Mouse (Mus musculus) embryo, embryonic 10.5 days (tissue): ENCODE data around the gene Anks1.
A peak's percentile ranks its signal among the peaks of the same experiment; 100 is the strongest.

Source experiments
- DNase-seq: peaks from one replicate; pipeline ENCODE4 v3.0.0-alpha.2; 2015; ENCODE audit warnings: low spot score

The Anks1 gene

DNA sequence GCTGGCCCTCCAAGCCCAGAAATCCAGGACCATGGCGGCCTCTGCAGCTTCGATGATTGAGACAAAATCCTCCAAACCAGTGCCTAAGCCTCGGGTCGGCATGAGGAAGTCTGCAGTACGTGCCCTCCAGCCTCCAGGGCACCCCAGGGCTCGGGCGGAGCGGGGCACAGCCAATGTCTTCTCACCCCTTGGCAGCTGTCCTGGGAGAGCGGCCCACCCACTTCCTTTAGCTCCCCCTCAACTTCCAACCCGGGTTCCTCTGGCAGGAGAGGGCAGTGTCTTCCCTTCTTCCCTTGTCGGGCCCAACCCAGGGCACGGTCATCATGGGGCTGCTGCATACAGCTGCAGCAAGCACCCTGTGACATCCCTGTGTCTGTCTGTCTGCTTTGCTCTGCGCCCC lies 149.2 kb downstream of the Anks1 start:
- no peak for DNase-seq

DNA sequence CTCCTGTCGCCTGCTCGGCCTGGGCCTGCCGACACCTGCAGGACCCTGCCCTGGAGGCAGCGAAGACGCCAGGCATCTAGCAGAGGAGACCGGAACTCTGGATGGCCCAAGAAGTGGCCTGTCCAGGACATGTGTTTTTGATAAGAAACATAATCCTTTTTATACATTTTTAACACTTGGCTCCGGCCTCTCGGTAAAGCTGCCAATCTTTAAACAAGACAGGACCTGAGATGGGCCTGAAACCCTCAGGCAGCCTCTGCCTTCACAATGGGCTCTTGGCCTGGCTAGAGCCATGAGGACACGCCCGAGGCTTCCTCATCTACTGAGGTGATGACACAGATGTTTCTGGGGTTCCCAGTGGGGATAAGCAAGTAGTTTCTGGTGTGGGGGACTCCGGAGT lies 151.6 kb downstream of the Anks1 start:
- no peak for DNase-seq

DNA sequence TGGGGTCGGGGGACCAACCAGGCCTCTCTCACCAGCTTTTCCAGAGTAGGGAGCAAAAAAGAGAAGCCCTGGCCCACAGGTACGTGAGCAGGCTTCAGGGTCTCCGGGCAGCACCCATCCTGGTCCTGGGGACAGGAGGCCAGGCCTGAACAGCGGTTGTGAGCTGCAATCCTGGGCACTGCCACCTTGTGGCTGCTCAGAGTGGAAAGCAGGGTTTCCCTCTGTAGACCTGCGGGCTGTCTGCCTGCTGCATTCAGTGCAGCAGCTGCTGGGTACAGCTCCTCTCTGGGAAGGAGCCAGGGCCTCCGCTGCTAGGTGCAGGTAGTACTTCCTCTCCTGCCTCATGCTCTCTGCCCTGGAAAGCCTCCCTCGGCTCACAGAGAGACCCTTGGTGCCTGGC lies 152.4 kb downstream of the Anks1 start:
- DNase-seq, result peak; percentile 50

DNA sequence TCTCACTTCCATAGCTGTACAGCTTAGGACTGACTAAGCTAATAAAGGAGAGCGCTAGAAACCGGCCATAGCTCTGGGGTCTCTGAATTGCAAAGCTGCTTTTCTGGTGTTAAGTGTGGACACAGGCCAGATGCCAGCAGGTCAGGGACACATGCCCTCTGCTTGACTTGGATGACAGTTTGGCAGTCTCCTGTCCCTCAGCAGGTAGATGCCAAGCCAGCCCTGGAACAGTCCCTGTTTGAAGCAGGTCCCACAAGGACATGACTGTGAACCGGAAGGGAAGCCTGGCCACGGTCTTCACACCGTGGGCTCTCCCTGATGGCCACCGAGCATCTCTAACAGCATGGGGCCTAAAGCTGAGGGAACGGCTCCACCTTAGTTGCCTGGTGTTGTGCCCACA lies 153.6 kb downstream of the Anks1 start:
- DNase-seq, result no peak

DNA sequence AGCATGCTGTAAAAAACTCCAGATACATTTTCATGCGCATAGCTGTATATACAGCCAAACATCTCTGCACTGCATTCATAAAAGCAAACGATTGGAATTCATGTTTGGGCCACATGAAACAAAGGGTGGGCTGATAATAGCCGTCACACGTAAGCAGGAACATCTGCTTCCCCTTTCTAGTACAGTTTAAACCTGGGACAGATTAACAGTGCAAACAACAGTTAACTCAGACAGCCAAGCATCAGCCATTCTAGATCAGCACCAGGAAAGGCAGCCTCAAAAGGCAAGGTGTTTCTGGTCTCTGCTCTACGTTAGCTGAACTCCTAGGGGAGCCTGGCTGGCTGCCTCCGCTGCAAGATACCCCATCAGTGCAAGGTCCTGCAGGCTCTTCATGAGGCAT lies 154.1 kb downstream of the Anks1 start:
- peak; percentile 33 for DNase-seq

DNA sequence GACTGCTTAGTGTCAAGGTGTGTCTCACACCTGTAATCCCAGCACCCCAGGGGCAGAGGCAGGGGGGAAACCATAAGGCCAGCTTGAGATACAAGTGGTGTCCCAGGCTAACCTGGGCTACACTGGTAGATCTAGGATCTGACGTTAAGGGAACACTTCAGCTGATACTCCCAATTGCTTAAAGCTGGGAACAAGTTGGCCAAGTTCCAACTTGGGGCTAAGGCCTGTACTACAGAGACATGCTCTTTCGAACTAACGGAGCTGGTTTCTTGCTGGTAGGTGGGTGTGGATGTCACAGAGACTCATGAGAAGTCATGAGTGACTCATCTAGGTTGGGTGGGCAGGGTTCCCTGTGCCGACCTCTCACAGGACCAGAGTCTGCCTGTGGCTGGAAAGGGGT lies 158.2 kb downstream of the Anks1 start:
- DNase-seq, result no peak

DNA sequence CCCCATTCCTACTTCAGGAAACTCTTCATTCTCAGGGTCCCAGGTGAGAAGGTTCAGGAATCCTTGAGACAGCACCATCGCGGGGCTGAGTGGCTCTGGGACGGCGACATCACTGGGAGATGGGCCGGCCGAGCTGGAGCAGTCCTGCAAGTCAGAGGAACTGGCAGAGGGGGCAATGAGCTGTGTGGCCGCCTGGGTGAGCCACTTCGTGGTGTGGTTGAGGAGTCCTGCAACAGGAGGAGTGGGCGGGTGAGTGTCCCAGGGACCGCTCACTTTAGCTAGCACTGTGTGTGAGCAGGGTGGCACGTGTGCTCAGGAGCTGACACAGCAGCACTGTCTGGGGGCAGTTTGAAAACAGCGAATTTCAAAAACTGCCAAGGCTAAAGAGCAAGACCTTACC lies 160.3 kb downstream of the Anks1 start:
- no peak for DNase-seq

DNA sequence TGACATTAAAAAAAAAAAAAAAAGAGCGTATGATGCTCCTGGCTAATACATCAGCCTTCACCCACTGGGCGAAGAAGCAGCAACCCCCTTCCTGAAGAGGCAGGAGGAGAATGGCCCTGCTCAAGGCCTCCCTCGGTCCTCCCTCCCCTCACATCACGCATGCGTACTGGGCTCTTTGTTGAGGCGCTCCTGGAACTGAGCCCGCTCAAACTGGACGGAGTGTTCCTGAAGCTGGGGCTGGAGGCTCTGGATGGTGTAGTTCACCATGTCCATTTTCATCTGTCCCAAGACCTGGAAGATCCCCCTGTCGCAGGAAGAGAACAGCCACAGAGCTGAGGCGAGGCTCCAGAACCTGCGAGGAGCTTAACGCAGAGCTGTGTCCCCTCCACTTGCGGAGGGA lies 161.2 kb downstream of the Anks1 start:
- DNase-seq, result no peak

DNA sequence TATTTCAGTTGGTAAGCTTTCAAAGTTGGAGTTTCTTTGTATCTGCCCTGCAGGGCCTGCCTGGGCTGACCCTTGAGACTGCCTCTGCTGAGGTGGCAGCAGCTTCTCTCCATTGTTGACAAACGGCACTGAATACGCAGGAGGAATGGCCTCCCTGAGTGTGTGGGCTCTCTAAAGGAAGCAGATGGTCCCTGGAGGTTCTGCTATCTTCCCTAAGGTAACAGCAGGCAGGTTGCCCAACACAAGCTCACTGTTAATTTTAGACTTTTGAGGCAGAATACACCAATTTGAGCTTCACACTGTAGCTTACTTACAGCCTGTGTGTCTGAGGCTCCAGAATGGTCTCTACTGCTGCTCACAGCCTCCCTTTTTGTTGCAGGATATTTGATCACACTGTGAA lies 163.6 kb downstream of the Anks1 start:
- no peak for DNase-seq

DNA sequence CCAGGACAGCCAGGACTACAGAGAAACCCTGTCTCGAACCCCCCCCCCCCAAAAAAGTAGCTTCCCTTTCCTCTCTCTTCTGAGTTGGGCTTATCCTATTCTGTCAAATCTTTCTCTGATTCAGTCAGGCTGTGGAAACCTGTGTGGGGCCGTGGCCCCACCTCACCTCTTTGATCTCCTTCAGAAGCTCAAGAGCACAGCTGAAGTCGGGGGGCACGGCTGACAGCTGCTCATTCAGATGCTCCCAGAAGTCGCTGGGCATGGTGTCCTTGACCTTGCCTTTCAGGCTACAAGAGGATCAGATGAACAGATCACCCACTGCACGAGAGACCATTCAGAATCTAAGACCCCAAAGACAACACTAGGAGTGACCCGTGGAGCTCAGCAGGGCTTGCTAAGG lies 165.4 kb downstream of the Anks1 start:
- no peak for DNase-seq

DNA sequence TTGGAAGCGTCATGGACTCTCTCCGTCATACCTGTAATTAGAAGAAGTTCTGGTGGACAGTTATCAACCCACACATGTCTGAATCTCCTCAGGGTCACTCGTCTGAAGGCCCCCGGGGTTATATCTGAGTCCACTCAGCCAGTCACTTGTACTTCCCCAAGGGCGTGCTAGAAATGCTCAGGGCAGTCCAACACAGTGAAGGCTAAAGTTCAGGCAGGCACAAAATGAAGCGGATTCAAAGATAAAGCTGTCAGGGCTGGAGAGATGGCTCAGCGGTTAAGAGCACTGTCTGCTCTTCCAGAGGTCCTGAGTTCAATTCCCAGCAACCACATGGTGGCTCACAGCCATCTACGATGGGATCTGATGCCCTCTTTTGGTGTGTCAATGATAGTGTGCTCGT lies 168.9 kb downstream of the Anks1 start:
- DNase-seq, result no peak

DNA sequence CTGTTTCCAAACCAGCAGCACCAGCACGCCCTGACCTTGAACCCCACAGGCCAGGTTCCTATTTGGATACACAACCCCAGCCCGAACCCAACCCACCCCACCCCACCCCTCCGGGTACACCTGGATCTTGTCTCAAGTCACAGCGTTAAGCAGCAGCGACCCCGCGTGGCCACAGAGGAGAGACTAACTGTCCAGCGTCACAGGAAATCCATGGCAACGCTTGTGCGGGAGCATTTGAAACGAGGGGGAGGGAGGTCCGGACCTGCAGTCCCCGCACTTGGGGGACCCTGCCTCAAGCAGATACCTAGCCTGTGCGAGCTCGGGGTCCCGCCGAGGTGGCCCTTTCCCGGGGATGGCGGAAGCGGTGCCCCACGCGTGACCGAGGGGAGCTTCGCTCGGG lies 170.5 kb downstream of the Anks1 start:
- DNase-seq, result peak; percentile 98

DNA sequence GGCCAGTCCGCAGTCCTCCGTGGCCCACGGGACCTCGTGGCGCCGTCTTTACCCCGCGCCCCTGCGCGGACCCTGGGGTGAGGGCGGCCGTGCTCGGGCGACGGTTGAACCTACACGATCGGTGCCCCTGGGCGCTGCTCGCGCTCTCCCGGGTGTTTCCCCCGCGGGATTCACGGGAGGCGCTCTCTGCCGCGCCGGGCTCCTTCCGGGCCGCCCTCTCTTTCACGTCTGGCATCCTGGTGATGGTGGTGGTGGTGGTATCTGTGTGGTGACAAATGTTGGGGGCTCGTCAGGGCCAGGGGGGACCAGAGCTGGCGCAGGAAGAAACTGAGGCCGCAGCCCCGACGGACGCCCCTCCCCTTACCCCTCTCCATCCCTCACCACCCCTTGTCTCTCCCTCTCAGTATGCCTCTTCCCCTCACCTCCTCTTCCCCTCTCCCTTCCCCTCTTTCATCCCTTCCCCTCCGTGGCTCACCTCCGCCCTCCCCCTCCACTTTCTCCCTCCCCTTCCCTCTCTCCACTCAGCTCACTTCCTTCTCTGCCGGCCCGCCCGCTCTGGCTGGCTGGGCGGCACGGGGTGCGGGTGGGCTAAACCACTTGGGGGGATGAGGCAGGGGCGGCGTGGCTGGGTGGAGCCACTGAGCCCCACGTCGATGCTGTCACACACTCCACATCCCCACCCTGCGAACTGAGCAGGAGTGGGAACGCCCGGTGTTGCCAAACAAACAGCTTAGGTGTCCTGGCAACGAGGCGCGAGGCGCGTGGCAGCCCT lies 171.1 kb downstream of the Anks1 start, which contains the start of gene Tcp11:
Gene Tcp11, minus strand, starts transcription at position 595 of the 772 bp plus-strand sequence.
- DNase-seq, result peak; percentile 82

DNA sequence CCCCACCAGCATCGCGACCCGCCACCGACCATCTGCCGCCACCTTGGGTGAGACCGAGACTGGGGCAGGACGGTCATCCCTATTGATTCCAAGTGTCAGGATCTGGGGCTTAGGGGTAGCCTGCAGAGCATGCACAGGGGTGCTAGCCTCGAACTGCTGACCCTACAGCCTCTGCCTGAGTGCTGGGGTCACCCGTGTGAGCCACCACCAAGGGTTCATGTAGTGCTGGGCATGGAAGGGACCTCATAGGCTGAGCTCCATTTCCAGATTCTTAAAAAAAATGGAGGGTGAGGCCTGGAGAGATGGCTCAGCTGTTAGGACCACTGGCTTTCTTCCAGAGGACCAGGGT lies 171.7 kb downstream of the Anks1 start:
- DNase-seq, result no peak

DNA sequence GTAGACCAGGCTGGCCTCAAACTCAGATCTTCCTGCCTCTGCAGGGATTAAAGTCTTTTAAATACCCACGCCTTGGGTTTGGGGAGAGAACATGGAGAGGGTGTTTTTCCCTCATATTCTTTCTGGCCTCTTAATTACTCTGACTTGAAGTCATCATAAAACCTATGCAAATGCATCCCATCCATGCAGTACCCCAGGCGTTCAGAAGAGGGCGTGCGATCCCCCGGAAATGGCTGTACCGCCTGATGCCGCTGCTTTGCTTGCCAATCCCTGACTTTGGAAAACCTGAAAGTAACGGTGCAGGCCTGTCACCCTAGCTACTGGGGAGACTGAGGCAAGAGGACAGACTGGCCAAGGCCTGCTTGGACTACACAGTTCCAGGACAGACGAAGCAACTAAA lies 172.3 kb downstream of the Anks1 start:
- DNase-seq, result peak; percentile 64

DNA sequence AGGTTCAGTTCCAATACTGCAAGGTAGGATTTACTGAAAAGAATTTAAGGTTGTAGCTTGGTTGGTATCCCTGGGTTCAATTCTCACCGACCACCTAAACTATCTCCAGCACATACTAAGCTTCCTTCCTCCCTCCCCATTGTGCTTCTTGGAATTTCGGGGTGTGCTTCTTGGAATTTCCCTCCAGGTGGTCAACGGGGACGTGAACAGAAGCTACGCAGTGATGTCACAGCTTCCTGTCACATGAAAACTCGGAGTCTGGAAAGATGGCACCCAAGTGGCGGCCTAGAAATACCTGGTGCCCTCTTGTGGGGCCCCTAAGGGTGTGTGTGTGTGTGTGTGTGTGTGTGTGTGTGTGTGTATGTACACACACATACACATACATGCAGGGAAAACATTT lies 172.8 kb downstream of the Anks1 start:
- no peak for DNase-seq

DNA sequence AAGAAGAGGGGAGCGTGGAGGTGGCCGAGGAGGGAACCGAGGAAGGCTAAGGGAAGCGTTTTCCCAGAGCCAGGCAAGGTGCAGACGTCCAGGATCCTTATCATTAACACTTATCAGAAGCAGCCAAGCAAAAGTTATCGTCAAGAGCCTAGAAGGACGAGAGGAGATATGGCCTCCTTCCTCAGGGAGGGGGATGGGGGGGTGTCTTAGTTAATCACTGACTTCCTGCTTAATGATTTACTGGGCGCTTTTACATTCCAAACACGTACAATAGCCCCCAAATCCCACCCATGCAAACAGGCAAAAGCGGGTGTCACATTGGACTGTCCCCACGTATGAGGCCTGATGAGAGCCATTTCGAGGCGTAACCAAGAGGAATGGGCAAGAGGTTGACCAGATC lies 173.8 kb downstream of the Anks1 start:
- no peak for DNase-seq

DNA sequence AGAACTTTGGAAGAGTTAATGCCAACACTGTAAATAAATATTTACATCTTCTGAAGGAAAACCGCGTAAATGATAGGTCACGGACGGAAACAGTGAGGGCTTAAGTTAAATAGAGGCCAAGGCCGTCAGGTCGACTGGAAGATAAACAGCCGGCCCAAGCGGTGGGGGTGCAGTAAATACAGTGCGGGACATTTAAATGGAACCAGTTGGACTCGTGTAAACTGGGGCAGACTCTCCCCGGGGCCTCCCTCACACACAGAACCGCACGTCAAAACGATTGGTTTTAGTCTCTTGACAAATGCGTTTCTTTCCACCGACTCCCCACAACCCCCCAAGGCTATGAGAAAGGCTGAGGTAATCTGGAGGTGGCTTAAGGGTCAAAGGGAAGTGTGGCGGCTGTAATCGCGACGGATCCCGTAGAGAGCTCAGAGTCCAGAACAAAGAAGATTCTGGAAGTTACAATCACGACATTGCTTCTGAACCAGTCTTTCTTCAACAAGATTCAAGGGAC lies 175.3 kb downstream of the Anks1 start:
- DNase-seq, result peak; percentile 27

DNA sequence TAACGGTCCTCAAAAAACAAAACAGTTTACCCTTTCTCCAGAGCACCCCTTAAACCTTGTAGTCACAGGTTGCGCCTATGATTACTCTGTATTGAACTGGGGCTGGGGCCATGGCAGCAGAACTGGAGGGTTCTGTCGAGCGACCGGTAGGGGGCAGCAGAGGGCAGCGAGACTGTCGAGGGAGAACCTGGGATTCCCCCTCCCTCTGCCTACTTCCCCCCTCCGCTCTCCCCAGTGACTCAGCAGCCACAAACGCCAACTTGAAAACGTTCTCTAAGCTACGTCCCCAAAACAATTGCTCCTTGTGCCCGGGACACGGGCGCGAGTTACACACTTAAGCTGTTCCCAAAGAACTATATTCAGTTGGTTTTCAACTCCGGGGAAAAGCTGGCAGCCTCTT lies 175.9 kb downstream of the Anks1 start:
- peak; percentile 95 for DNase-seq

DNA sequence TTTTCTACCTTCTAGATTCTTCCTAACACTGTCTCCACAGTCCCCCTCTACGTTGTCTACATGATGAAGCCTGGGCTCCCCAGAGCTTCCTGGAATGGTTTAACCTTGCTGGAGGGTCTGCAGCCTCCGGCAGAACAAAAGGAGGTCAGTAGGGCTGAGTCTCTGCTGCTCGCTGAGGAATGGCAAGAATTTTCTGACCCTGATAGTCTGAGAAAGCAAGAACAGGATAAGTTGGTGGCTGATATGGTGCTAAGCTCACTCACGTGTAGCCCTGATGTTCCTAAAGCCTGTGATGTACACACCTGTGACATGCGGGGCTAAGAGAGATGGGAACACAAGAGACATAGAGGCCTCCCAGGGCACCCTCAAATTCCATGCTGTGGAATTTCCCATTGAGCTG lies 178.3 kb downstream of the Anks1 start:
- DNase-seq, result peak; percentile 65

DNA sequence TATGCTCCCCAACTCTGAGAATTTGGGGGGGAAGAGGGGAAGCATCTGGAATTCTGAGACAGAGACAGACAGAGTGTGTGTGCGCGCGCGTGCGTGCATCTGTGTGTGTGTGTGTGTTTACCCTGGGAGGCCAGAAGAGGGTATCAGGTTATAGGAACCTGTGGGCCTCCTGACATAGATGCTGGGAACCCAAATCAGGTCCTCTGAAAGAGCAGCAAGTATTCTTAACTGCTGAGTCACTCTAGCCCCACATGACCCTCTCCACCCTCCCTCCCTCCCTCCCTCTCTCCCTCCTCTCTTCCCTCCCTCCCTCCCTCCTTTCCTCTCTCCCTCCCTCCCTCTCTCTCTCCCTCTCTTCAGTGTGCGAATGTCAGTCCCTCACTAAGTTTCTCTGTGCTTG lies 179.6 kb downstream of the Anks1 start:
- no peak for DNase-seq

DNA sequence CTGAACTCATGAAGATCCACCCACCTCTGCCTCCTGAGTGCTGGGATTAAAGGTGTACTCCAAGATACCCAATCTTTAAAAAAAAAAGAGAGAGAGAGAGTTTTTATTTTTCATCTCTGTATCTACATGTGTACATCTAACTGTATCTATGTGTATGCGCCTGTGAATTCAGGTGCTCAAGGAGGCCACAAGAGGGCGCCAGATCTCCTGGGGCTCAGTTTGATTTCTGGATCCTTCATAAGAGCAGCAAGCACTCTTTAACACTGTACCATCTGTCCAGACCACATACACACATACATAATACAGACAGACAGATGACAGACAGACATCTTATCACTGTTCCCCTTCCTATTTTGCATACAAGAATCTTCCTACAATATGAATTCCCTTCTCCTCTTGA lies 183.2 kb downstream of the Anks1 start:
- peak; percentile 39 for DNase-seq

DNA sequence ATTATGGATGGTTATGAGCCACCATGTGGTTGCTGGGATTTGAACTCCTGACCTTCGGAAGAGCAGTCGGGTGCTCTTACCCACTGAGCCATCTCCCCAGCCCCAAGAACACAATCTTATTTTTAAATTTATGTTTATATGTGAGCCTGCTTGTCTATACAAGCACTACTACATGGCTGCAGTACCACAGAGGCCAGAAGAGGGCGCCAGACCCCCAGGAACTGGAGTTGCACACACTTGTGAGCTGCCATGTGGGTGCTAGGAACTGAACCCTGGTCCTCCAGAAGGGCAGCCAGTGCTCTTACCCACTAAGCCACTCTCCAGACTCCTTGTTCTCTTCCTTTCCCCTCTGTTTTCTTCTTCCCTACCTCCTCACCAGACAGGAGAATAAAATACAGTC lies 184.7 kb downstream of the Anks1 start:
- DNase-seq, result no peak

DNA sequence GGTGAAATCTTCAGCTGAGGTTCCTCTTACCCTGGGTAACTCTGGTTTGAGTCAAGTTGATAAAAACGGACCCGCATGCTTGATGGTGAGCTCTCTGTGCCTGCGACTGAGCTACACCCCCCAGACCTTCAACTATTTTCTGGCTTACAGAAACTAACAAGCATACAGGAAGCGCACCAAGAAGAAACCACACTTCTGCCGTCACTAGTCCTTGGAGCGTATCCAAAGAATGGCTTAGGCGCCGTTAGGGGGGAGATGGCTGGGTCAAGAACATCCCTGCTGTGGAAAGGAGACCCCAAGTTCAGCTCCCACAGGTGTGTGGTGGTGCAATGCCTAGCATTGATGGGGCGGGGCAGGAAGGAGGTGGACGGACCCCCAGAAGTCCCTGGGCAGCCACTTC lies 187.3 kb downstream of the Anks1 start:
- DNase-seq, result no peak
